Mouse (Mus musculus) frontal cortex, postnatal 14 days (tissue): Measurements from ENCODE around the gene Grk2.

ENCODE experiments used
- DNase-seq, 2 experiments: peaks; one replicate each; pipeline ENCODE4 v3.0.0; 2022; ENCODE audit warnings: low spot score in 2 of 2

Grk2 gene

GRCm38 (mm10) chr19:4303640-4303995 is 2.4 kb downstream of the Grk2 start:
- DNase-seq, result no peak

- DNase-seq, result no peak
Observed at GRCm38 (mm10) chr19:4302936-4303639, 2.9 kb downstream of the Grk2 start.

- DNase-seq, result no peak
Observed at GRCm38 (mm10) chr19:4301735-4302651, 4.0 kb downstream of the Grk2 start.

- DNase-seq, result no peak
Observed at GRCm38 (mm10) chr19:4300852-4301734, 4.9 kb downstream of the Grk2 start.

GRCm38 (mm10) chr19:4300271-4300704 is 5.7 kb downstream of the Grk2 start:
- DNase-seq, result no peak

- no peak for DNase-seq
Observed at GRCm38 (mm10) chr19:4299574-4300270, 6.3 kb downstream of the Grk2 start.

GRCm38 (mm10) chr19:4299126-4299525 is 6.9 kb downstream of the Grk2 start:
- DNase-seq, result no peak

- DNase-seq, result no peak
Observed at GRCm38 (mm10) chr19:4298322-4299121, 7.5 kb downstream of the Grk2 start.

GRCm38 (mm10) chr19:4297851-4298250 is 8.2 kb downstream of the Grk2 start:
- no peak for DNase-seq

GRCm38 (mm10) chr19:4296611-4297010 is 9.4 kb downstream of the Grk2 start:
- DNase-seq, result no peak

GRCm38 (mm10) chr19:4295391-4295790 is 10.6 kb downstream of the Grk2 start:
- DNase-seq, result no peak

GRCm38 (mm10) chr19:4294381-4295097 is 11.5 kb downstream of the Grk2 start:
- DNase-seq, result peak in 1 of 2 experiments; percentile 58

GRCm38 (mm10) chr19:4291161-4291560 is 14.9 kb downstream of the Grk2 start:
- DNase-seq, result no peak

GRCm38 (mm10) chr19:4290749-4291148 is 15.3 kb downstream of the Grk2 start:
- DNase-seq, result no peak

- no peak for DNase-seq
Observed at GRCm38 (mm10) chr19:4283653-4284052, 22.4 kb downstream of the Grk2 start.

GRCm38 (mm10) chr19:4282898-4283553 is 23.0 kb downstream of the Grk2 start, which contains the start of gene Ankrd13d:
Gene Ankrd13d (minus strand): TSS chr19:4283137.
- DNase-seq, result peak; percentile 87 to 94

GRCm38 (mm10) chr19:4280425-4280824 is 25.6 kb downstream of the Grk2 start:
- DNase-seq, result no peak

GRCm38 (mm10) chr19:4279487-4279886 is 26.5 kb downstream of the Grk2 start:
- DNase-seq, result no peak

- DNase-seq, result peak in 1 of 2 experiments; percentile 7
Observed at GRCm38 (mm10) chr19:4270972-4271371, 35.0 kb downstream of the Grk2 start.
